Mouse (Mus musculus): ENCODE results near the gene Kdm2b. TPM values are rescaled to one million over a fixed set of nuclear protein-coding genes. Genes with fewer than 3 reads are reported as not detected.

Kdm2b gene
- polyA plus RNA-seq, 1 experiment from 2014 or later = 99.5 TPM

DNA sequence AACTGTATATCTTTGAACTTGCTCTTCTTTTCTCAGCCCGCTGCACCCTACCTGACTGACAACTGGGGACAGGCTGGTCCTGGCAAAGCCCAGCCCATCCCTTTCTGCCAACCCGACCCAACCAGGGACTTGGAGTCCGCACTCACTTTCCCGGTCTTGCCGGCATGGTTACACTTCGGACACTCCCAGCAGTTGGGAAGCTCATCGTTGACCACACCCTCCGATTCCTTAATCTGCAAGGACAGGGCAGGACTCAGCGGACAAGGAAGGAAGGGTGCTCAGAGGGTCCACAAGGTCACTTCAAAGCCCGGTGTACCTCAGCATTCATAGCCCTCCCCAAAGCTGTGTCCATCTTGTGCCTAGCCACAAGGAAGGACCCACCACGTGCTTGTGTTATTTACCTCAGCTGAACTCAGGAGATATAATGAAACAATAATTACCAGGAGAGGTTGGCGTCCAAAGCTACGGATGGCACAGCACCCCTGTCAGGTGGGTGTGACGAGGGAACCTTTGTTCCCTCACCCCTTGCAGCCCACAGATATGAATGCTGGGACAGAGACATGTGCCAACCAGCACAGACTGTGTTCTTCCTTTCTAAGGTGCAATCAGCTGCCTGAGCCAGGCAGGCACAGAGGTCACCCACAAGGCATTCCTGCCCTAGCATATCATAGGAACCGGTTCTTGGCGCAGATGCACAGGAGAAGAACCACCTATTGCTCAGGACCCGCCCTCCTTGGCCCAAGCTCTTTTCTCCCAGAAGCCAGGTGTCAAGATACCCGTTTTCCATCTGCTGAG, 107.2 kb downstream of the Kdm2b start:
- H3K36me3 ChIP-seq = peaks cover 31% of the 10 kb centered on the region
- no peak for ATAC-seq (ENCODE audit: low FRiP score, low read depth)

DNA sequence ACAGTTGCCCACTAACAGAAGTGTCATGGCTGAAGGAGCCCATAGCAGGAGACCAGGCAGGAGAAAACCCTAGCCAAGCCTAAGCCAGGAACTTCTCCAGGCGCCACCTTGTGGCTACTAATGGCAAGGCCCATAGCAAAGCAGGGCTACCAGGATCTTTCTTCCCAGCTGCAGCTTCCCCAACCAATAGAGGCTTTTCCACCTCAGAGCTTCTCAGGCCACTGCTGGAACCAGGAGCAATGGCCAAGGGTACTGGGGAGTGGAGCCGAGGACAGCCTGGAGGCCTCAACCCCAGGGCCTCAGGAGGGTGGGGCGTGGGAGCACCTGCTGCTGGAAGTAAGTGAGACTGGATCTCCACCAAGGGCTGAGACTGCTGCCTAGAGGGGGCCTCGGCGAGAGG, 108.3 kb downstream of the Kdm2b start:
- peak; percentile 39; the same call in 1 of the 2 replicates for ATAC-seq (ENCODE audit: low FRiP score, low read depth)
- Histone ChIP-seq H3K4me3 (no peak overlapping the region), H3K9me3 (no peaks in the 10 kb centered on the region), H3K9ac (no peak overlapping the region), H3K36me3 (peaks cover 38% of the 10 kb centered on the region), H3K27ac (replicated peaks) (no peak overlapping the region), H3K4me1 (replicated peaks) (peaks cover 6% of the 10 kb centered on the region; the same call in 1 of the 2 replicates), H3K4me2 (no peak overlapping the region), H3K27me3 (no peaks in the 10 kb centered on the region)
- 57% methylated on average over 5 of the region's 5 CpGs for WGBS

More for the DNA sequence above, 107.2 kb downstream of the Kdm2b start:
- Histone ChIP-seq H3K27ac (replicated peaks) (no peak overlapping the region), H3K27me3 (no peaks in the 10 kb centered on the region), H3K4me1 (replicated peaks) (peaks cover 11% of the 10 kb centered on the region; the same call in 1 of the 2 replicates), H3K9me3 (no peaks in the 10 kb centered on the region), H3K4me2 (no peak overlapping the region), H3K4me3 (no peak overlapping the region), H3K9ac (no peak overlapping the region)
- 93% methylated on average over 18 of the region's 18 CpGs for WGBS

DNA sequence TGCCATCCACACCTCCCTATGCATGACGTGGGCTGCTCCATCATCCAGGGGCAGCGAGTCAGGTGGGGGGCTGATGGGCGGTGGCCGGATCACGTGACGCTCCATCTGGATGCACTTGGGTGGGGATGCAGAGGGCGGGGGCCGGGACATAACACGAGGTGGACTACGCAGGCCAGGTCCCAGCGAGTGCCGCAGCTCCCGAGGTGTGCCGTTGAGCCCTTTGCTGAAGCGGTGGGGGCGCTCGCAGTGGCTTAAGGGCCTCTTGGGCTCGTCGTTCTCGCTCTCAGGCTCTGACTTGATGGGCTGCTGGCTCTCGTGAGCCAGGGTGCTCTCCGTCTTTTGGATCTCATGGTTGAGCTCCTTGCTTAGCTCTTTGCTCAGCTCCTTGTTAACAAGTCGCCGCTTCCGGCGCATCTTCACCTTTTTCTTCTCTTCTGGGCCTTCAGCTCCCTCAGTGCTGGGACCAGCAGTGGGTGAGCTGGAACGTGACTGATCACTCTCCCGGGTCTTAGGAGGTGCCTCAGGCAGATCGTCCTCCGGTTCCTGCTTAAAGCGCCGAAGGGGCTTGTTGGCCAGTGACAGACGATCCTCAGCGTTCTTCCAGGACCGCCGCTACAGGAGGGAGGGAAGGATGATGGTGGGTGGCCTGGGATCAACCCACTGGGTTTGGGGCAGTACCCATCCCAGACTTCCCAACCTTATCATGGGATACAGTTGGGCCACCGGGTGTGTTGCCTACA, 109.2 kb downstream of the Kdm2b start:
- no peak overlapping the region for H3K9ac ChIP-seq
- H3K4me2 ChIP-seq = no peak overlapping the region
- H3K27ac ChIP-seq (replicated peaks) = no peak overlapping the region
- ATAC-seq (ENCODE audit: low FRiP score, low read depth) = no peak
- H3K9me3 ChIP-seq = no peaks in the 10 kb centered on the region
- peaks cover under 1% of the 10 kb centered on the region; the same call in 1 of the 2 replicates for H3K4me1 ChIP-seq (replicated peaks)
- WGBS = 95% methylated on average over 37 of the region's 37 CpGs
- no peak overlapping the region for H3K4me3 ChIP-seq
- H3K27me3 ChIP-seq = no peaks in the 10 kb centered on the region
- H3K36me3 ChIP-seq = peaks cover 38% of the 10 kb centered on the region

- Histone ChIP-seq H3K4me1 (replicated peaks) (no peaks in the 10 kb centered on the region), H3K27me3 (no peaks in the 10 kb centered on the region), H3K27ac (replicated peaks) (no peak overlapping the region), H3K4me2 (no peak overlapping the region), H3K36me3 (peaks cover 56% of the 10 kb centered on the region), H3K9ac (no peak overlapping the region), H3K9me3 (no peaks in the 10 kb centered on the region), H3K4me3 (no peak overlapping the region)
- ATAC-seq (ENCODE audit: low FRiP score, low read depth) = no peak
- WGBS = 68% methylated on average over 3 of the region's 3 CpGs
Observed at GRCm38 (mm10) chr5:122876671-122877070, 113.0 kb downstream of the Kdm2b start.

DNA sequence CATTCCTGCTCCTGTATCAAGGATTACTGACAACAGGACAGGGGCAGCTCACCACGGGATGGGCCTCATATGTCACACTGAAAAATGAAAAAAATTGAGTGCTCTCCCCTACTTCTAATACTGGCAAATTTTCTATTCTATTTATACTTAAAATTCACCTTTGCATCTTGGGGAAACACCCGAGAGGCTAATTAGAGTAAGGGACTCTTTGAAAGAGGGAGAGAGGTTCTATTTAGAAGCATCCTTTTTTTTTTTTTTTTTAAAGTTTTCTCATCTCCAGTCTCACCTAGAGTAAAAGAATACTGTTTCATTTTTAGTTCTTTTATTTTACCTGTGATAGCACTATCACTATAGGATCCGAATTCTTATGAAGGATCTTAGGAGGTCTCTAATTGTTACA, 115.3 kb downstream of the Kdm2b start:
- no peaks in the 10 kb centered on the region for H3K27me3 ChIP-seq
- no peak for ATAC-seq (ENCODE audit: low FRiP score, low read depth)
- H3K4me1 ChIP-seq (replicated peaks) = no peaks in the 10 kb centered on the region
- H3K36me3 ChIP-seq = peaks cover 54% of the 10 kb centered on the region
- no peak overlapping the region for H3K4me2 ChIP-seq
- WGBS = 93% methylated on average over 3 of the region's 3 CpGs
- no peak overlapping the region for H3K27ac ChIP-seq (replicated peaks)
- H3K9me3 ChIP-seq = no peaks in the 10 kb centered on the region
- H3K9ac ChIP-seq = no peak overlapping the region
- no peak overlapping the region for H3K4me3 ChIP-seq

GRCm38 (mm10) chr5:122873573-122873972, 116.0 kb downstream of the Kdm2b start:
- no peaks in the 10 kb centered on the region for H3K27me3 ChIP-seq

GRCm38 (mm10) chr5:122872626-122873025, 117.0 kb downstream of the Kdm2b start:
- Histone ChIP-seq H3K36me3 (peaks cover 50% of the 10 kb centered on the region), H3K27ac (replicated peaks) (no peak overlapping the region), H3K4me3 (no peak overlapping the region), H3K9me3 (no peaks in the 10 kb centered on the region), H3K4me2 (no peak overlapping the region), H3K4me1 (replicated peaks) (no peaks in the 10 kb centered on the region), H3K9ac (no peak overlapping the region), H3K27me3 (no peaks in the 10 kb centered on the region)
- no peak for ATAC-seq (ENCODE audit: low FRiP score, low read depth)
- WGBS = 93% methylated on average over 3 of the region's 3 CpGs

More at GRCm38 (mm10) chr5:122873573-122873972, 116.0 kb downstream of the Kdm2b start:
- ATAC-seq (ENCODE audit: low FRiP score, low read depth) = no peak
- no peak overlapping the region for H3K4me3 ChIP-seq
- no peaks in the 10 kb centered on the region for H3K4me1 ChIP-seq (replicated peaks)
- H3K9me3 ChIP-seq = no peaks in the 10 kb centered on the region
- H3K27ac ChIP-seq (replicated peaks) = no peak overlapping the region
- no peak overlapping the region for H3K9ac ChIP-seq
- peaks cover 50% of the 10 kb centered on the region for H3K36me3 ChIP-seq
- H3K4me2 ChIP-seq = no peak overlapping the region
- WGBS = 79% methylated on average over 2 of the region's 2 CpGs

DNA sequence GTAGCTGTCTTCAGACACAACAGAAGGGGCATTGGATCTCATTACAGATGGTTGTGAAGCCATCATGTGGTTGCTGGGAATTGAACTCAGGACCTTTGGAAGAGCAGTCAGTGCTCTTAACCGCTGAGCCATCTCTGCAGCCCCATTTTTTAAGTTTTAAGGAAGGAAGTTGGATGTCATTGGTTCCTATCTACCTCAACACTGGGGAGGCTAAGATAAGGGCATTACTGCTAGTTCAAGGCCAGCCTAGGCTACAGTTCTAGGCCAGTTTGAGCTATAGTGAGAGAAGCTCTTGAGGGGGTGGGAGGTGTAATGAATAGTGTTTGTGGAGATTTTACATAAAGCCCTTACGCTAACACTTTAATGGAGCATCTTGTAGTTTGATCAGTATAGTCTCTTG, 126.6 kb downstream of the Kdm2b start:
- no peak for ATAC-seq (ENCODE audit: low FRiP score, low read depth)
- H3K4me3 ChIP-seq = no peak overlapping the region
- no peaks in the 10 kb centered on the region for H3K4me1 ChIP-seq (replicated peaks)
- no peak overlapping the region for H3K27ac ChIP-seq (replicated peaks)
- H3K4me2 ChIP-seq = no peak overlapping the region
- no peaks in the 10 kb centered on the region for H3K27me3 ChIP-seq
- H3K9ac ChIP-seq = no peak overlapping the region
- WGBS = 96% methylated on average over 2 of the region's 2 CpGs
- H3K36me3 ChIP-seq = peaks cover 53% of the 10 kb centered on the region
- H3K9me3 ChIP-seq = no peaks in the 10 kb centered on the region

GRCm38 (mm10) chr5:122855858-122856257, 133.8 kb downstream of the Kdm2b start:
- Histone ChIP-seq H3K27me3 (no peaks in the 10 kb centered on the region), H3K4me1 (replicated peaks) (peaks cover 11% of the 10 kb centered on the region), H3K4me3 (no peak overlapping the region), H3K9me3 (no peaks in the 10 kb centered on the region), H3K36me3 (no peaks in the 10 kb centered on the region), H3K27ac (replicated peaks) (no peak overlapping the region), H3K4me2 (no peak overlapping the region), H3K9ac (no peak overlapping the region)
- no peak for ATAC-seq (ENCODE audit: low FRiP score, low read depth)
- 84% methylated on average over 3 of the region's 3 CpGs for WGBS

GRCm38 (mm10) chr5:122852611-122853010, 137.0 kb downstream of the Kdm2b start:
- no peak for ATAC-seq (ENCODE audit: low FRiP score, low read depth)
- no peaks in the 10 kb centered on the region for H3K27me3 ChIP-seq
- no peak overlapping the region for H3K9ac ChIP-seq
- H3K4me2 ChIP-seq = no peak overlapping the region
- no peak overlapping the region for H3K27ac ChIP-seq (replicated peaks)
- H3K4me1 ChIP-seq (replicated peaks) = peaks cover 24% of the 10 kb centered on the region
- no peaks in the 10 kb centered on the region for H3K36me3 ChIP-seq
- H3K4me3 ChIP-seq = no peak overlapping the region
- no peaks in the 10 kb centered on the region for H3K9me3 ChIP-seq
- 75% methylated on average over 2 of the region's 2 CpGs for WGBS

DNA sequence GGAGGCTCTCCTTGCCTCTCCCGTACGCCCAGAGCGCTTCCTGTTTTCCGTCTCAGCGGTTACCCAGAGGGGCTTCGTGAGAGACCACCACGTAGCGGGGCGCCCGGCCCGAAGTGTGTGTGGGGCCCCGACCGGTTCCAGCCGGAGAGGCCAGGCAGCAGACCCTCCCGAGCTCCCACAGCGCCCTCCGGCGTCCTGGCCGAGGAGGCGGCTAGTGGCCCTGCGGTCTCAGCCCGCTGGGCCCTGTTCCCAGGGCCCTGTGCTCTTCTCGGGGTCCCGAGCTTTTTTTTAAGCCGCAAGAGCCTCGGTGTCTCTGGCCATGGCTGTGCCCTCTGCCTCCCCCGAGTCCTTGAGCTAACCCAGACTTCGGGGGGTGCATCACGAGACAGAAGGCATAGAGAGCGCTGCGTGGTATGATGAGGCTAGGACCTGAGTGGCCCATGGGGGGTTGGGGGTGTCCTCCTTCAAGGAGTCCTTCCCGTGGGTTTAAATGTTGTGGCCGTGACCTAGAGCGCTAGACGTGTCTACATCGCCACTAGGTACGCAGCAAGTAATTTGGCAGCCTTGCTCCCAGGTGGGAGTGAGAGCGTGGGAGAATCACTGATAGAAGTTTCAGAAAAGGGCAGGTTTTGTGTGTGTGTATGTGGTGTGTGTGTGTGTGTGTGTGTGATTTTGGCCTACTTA, 139.2 kb downstream of the Kdm2b start:
- WGBS = under 1% methylated on average over 37 of the region's 38 CpGs
- Histone ChIP-seq H3K9ac (peak overlapping the region; percentile 80), H3K27me3 (no peaks in the 10 kb centered on the region), H3K9me3 (no peaks in the 10 kb centered on the region), H3K27ac (replicated peaks) (peak overlapping the region; percentile 88), H3K36me3 (no peaks in the 10 kb centered on the region), H3K4me2 (peak overlapping the region; percentile 83), H3K4me1 (replicated peaks) (peaks cover 24% of the 10 kb centered on the region), H3K4me3 (peak overlapping the region; percentile 59)
- ATAC-seq (ENCODE audit: low FRiP score, low read depth) = peak; percentile 89
